Mouse (Mus musculus): Measurements from ENCODE around the gene Gcm1. TPM values are rescaled to one million over a fixed set of nuclear protein-coding genes. Genes with fewer than 3 reads are reported as not detected.

The Gcm1 gene
- polyA plus RNA-seq (2015; fragmentation: Nextera tagmentation; extraction: Ambion mirVana), result 0.13 and 0.25 TPM in 2 replicates

DNA sequence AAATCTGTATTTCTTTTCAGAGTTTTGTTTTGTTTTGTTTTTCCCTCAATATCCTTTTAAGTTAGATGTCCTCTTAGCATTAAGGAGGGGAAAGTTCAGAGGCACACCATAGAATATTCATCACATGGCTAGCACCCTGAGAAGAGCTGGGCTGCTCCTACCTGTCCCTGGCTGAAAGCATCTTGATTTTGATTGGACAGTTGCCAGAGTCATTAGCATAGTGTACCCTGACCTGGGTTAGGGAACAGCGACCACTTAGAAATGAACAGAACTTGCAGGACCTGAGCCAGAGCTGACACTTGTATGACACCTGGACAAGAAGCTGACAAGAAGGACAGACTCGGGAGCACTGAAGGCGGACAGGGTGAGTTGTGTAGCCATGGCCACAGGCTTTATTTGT is at the start of gene Gcm1:
Gcm1 (plus strand) TSS at position 248 of the 400 bp plus-strand sequence.
- DNase-seq (ENCODE audit: low spot score), result no peak

DNA sequence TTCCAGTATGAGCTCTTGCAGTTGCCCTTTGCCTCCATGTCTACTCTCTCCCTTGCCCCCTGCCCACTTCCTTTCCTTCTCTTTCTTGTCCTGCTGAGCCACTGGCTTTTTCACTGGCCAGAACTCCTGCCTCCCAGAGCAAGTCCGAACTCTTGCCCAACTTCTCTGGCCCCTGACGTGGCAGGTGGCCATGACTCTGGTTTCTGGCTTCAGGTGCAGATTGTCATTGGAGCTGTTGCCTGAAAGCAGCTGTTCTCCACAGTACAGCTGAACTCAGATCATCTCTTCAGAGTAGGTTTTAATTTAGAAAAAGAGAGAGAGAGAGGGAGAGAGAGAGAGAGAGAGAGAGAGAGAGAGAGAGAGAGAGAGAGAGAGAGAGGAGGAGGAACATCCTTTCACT is 48.4 kb upstream of the Gcm1 start:
- no peak for DNase-seq (ENCODE audit: low spot score)

DNA sequence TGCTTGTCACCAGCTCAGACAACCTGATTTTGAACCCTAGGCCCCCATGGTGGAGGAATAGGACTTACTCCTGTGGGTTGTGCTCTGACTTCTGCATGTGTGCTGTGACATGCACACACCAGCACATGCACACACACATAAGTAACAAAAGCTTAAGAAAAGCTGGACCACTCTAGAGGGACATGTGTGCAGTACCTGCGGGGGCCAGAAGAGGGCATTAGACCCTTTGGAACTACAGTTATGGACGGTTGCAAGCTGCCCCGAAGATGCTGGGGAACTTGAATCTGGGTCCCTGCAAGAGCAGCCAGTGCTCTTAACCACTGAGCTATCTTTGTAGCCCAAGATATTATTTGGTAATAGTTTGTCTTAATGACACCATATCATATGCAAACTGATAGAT is 46.2 kb upstream of the Gcm1 start:
- peak; percentile 63 for DNase-seq (ENCODE audit: low spot score)

DNA sequence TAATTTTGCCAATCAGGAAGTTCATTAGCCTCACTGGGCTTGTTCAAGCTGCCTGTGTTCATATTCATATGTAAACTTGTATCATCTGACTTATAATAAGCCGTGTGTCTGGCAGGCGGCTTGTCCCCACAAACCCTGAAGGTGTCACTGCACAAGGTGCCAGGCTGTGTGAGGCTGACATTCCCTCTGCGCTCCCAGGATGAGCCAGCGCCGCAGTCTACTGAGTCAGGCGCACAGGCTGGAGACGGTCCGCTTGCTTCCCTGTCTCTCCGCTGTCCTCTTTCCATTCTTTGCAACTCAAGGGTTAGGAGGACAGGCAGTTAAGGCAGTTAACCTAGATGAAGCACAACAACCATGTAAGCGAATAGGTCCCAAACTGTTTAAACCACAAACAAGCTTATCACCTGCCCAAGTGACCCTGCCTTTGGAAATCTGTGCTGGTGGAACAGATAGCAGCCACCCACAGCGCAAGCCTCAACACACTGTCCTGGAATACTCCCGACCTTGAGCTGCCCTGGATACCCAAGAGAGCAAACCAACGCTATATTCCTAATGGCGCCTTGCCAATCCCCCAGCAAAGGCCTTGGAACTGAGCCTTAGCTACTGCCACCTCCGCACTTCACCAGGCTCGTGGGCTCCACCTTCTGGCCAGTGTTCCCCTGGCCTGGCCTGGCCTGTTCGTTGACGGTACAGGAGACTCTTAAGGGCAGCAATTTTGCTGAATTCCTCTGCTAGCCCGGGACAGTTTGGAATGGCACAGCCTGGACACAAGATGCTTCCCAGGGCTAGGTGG is 45.3 kb upstream of the Gcm1 start:
- DNase-seq (ENCODE audit: low spot score), result peak; percentile 66

DNA sequence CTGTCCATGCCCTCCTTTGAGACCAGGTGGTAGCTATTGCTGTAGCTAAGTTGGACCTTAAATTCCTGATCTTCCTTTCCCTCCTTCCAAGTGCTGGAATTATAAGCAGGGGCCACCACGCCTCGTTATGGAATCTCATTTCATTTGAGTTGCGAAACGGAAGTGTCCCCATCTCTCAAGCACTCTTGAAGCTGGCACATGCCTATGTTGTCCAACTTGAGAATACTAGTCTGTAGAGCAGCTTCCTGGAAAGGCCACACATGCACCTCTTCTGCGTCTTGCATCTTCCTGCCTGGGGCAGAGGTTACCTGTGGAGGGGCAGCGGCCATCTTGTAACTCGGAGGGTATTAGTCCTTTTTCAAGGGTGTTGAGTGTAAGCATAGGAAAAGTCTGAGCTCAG is 42.3 kb upstream of the Gcm1 start:
- DNase-seq (ENCODE audit: low spot score), result no peak

DNA sequence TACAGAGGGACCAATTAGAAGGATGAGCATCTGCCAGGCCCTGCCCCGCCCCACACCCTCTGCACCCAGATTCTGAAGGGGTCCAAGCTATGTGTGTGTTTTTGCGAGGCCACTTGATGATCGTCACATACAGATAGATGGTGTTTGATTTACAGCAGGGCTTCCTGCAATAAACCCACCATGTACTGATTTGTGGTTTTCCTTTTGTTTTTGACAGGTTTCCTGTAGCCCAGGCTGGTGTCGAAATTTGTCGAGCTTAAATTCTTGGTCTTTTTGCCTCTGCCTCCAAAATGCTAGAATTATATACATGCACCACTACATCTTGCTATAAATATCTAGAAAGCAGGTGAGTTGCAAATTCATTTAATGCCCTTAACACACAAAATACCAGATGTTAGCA is 41.5 kb upstream of the Gcm1 start:
- no peak for DNase-seq (ENCODE audit: low spot score)

DNA sequence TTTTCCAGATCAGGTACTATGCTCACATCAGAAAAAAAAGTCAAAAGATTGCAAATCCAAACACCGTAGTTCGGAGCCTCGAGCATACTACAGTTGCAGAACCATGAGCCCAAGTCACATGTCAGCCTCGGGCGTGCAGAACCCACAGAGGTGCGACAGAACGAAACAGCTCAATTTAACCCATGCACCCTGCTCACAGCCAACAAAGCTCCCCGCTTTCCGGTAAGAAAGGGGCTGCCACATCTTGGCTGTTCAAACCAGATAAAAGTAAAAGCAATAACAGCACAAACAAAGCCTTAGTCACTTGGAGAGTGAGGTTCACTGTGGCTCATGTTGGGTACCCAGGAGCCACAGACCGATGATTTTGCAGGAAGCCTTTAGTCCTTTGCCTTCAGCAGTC is 41.0 kb upstream of the Gcm1 start:
- peak; percentile 3 for DNase-seq (ENCODE audit: low spot score)

DNA sequence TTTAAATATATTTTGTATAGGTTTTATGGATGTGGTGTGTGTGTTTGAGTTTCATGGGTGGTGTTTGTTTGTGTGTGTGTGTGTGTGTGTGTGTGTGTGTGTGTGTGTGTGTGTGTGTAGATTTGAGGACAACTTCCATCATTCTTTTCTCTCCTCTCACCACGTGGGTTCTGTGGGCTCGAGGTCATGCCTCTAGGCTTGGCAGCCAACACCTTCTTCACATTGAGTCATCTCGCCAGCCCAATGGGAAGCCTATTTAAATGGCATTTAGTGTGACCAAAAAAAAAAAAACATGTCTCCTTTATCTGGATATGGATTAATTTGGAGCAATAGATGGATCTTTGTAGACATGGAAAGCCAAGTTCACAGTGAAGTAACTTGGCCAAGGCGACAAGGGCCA is 39.7 kb upstream of the Gcm1 start:
- no peak for DNase-seq (ENCODE audit: low spot score)

DNA sequence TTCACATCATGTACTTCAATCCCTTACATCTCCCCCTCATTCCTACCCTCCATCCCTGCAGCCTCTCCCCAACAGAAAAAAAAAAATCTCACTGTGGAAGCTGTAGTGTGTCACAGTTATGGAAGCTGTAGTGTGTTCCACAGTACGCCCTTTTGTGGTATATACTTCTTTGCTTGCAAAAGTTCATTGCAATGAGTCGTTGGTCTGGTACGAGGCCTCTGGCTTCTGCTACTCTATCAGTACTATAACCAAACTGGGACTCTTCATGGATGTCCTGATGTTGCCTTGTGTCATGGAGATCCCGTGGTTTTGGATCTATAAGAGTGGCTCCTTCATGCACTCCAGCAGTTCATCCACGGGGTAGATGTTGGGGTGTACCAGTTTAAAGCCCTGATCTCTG is 39.0 kb upstream of the Gcm1 start:
- DNase-seq (ENCODE audit: low spot score), result no peak

DNA sequence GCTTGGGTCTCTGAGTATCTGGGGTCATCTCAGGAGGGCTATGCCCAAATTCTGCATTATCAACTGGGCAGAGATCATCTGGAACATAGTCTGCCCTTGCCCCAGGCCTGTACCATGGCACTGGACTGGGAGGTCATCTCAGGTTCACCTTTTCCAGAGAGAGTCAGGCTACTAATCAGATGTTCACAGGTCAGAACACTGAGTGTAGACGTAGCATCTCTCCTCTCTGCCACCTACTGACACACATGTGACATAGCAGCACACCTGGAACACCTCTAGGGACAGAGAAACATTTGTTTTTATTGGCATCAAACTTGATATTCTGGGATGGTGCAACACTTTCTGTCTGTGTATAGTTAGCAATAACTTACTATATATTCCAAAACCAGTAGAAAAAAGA is 37.9 kb upstream of the Gcm1 start:
- DNase-seq (ENCODE audit: low spot score), result no peak

DNA sequence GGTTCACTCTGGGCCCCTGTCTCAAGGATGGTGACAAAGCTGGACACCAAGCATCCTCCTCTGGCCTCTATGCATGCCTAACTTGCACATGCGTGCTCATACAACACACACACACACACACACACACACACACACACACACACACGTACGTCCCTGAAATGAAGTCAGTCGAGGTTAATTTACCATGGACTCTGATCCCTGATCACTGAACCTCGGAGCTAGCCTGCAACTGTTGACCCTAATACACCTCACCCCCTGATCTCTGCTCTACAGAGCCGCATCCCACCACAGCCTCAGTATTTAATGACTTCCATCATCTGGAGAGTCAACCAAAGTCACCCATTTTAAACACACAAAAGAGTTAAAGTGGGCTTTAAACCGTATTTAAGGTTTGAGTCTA is 35.9 kb upstream of the Gcm1 start:
- DNase-seq (ENCODE audit: low spot score), result no peak

DNA sequence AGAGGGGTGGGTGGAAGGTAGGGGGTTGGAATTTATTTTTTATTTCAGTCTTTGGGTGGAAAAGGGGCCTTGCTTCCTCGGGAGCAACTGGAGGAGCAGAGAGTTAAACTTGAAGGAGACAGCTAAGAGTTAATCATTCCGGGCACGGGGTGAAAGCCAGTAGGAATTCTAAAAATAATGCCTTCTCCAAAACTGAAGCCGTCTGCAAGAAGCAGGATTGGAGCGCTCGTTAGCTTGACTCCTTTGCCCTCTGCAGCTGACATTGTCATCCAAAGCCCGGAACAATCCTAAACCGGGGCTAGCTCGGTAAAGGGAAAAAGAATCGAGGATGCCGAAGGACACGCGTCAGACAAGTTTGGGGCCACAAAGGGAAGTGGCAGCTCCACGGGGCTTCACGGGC is 35.4 kb upstream of the Gcm1 start:
- no peak for DNase-seq (ENCODE audit: low spot score)

DNA sequence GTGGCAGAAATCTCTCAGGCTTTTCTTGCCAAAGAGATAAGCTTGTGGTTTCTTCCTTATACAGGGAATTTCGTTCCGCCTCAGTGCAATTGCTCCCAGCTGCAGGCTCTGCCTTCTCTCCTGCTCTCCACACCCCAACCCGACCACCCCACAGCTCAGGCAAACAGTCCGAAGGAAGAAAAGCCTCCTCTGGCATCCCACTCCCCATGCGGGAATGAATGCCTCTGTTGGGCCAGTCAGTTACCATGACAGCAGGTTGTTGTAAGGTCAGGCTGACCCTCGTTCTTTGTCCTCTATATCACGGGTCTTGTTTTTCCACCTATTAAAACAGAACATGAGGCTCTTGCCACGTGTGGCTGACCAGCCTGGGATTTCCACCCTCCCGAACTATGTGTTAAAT is 30.5 kb upstream of the Gcm1 start:
- no peak for DNase-seq (ENCODE audit: low spot score)

DNA sequence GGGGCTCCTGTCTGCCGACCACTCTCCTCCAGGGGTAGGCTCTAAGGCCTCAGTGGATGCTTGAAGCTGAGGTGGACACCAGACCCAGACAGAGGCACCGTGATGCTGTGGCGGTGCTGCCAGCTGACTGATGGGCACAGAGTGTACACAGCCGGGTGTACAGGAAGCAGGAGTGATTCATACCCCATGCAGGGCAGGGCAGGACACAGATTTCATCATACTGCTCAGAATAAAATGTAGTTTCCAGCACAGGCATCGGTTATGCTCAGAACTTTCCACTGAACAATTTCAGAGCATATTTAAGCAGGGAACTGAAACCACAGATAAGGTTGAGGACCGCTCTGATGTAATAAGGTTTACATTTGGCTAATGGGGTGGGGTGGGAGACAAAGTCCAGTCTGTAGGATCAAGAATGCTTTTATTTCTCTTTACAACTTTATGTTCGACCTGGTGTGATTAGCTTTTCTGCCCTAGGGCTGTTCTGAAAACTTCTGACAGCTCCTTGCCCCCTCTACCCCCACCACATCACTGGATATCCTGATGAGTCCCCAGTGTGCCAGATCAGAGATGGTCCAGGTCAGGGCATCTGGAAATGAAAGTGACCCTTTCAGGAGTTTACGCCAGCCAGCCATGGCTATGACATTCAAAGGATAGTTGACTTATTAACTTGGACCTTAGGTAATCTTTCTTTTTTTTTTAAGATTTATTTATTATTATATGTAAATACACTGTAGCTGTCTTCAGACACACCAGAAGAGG is 29.4 kb upstream of the Gcm1 start:
- DNase-seq (ENCODE audit: low spot score), result no peak

DNA sequence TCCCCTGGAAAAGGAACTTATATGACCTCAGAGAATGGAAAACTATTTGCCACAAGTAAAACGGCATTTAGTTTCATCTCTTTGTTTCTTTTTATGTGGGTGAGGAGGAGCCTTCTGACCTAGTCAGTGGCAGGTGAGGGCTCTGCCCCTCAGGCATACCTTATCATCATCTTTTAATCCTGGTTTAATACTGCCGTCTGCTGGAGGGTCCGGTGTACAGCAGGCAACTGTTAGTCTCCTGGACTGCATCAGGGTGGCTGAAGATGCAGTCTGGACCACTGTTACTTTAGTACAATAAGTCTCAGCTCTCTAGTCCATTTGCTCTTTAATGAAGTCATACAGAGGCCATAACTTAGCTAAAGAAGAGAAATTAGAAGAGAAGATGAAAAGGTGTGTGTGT is 26.9 kb upstream of the Gcm1 start:
- peak; percentile 65 for DNase-seq (ENCODE audit: low spot score)

DNA sequence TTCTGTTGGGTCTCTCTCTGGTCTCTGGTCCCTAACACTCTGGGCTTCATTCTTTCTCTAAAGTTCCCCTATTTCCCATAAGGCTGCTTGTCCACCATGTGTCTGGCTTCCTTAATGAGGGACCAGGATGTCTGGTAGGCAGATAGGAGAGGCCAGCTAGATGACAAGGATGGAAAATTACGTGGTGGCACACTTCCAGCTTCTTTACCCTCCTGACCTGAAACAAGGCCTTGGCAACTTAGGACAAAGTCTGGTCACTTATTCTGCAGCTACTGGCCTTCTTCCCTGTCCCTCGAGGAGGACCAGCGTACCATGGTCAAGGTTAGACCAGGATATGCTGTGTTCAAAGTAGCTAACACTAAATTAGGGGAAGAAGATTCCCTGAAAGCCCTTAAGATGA is 24.6 kb upstream of the Gcm1 start:
- no peak for DNase-seq (ENCODE audit: low spot score)

DNA sequence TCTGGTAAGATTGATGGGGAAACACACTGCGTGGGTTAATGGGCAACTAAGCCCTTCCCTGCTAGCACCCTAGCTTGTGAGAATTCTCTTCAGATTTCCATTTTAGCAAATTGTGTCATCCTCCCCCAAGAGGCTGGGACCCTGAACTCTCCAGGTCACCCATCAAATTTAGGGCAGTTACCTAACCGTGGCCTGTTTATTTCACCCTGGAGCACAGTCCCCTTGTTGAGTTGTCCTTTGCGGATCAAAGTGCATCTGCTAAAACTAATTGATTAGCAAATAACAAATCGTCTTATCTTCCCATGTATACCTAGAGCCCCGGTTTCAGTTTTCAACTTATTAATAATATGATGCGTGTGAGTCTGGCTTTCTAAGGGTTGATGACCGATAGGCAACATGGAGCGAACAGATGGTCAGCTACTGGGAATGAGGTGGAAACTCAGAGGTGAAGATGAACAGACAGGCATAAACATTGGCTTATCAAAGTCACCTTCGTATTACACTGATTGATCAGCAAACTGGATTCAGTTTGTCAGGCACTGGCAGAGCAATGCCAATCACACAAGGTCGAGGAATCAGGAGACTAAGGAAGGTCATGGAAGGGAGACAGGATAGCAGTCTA is 20.8 kb upstream of the Gcm1 start:
- DNase-seq (ENCODE audit: low spot score), result no peak

DNA sequence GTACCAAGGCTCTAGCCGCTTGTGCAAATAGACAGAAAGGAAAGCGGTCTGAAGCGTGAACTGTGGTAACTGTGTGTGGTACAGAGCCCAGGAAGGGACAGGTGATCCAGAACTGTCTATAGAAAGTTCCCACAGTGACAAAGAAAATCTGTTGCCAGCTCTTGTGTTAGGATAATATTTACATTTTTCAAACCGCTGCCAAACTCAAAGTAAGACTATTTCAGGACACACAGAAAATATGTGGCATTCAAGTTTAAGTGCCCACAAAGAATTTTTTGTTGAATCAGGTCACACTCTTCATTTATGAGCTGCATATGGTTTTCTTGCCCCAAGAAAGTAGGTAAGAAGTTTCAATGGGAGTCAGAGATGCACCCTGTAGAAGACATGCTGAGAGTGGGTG is 18.8 kb upstream of the Gcm1 start:
- no peak for DNase-seq (ENCODE audit: low spot score)

DNA sequence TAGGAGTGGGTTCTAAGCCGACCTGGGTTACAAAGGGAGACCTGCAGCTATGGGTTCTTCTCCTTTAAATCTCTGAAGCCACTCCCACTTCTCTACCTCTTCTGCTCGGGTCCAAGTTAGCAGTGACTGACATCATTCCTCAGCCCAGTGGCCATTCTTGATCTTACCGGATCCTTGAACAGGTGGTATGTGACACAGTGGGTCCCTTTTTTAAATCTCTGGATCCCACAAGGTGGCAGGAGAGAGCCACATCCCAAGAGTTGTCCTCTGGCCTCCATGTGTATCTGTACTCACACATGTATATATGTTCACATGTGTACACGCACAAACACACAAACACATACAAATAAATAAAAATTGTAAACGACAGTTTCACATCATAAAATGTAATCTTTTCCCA is 16.4 kb upstream of the Gcm1 start:
- no peak for DNase-seq (ENCODE audit: low spot score)

DNA sequence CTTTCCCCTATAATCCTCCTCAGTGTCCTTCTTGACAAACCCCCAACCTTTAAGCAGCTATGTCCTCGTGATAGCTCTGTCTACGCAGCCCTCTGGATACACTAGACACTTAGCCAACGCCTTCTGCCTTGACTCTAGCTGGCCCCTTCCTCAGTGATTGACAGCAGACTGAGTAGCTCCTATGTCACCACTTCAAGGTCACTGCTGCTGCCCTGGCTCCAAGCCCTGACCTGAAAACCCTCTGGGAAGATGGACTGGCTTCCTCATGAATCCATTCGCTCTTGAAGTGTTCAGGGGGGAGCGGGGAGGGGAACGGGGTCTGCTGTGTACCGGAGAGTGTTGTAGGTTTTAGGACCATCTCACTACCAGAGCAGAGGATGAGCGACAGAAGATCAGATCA is 15.9 kb upstream of the Gcm1 start:
- DNase-seq (ENCODE audit: low spot score), result no peak

DNA sequence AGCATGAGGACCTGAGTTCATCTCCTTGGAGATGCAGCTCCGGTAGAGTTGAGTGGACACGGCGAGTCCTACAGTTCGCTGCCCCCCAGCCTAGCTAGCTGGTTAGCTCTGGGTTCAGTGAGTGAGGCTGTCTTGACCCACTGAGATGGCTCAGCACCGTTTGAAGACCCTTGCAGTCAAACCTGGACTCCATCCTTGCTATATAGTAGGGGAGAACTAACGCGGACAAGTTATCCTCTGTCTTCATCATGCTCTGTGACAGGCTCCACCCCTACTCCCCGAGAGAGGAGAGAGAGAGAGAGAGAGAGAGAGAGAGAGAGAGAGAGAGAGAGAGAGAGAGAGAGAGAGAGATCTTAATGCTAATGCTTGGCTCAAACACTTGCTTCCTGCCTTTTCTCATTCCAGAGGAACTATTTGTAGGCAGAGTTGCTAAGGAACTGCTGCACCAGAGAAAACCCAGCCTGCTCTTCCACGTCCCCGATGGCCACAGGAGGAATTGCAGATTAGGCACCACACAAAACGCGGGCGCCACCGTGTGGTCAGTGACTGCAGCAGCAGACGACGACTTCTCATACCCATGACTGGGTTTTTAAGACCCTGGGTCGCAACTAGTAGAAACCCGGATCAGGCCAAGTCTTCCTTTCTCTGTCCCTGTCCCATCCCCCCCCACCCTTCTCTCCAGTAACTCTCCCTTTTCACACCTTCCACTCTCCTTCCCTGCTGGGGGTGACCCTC is 12.8 kb upstream of the Gcm1 start:
- DNase-seq (ENCODE audit: low spot score), result peak; percentile 84

DNA sequence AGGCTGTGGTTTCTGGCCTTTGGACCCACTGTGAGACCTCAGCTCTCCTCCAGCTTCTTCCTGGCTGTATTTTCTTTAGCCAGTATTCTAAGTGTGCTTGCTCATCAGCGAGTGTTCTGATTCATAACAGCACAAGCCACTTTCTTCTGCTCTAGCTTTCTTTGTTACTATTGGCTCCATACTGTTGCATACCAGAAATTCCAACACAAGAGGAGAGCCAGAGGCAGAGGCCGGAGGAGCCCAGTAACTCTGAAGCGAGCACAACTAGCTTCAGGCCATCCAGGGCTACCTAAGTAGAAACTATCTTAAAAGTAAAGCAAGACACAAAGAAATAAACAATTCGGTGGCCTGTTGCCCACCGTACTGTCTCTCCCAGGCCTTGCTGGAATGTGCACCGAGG is 6.6 kb upstream of the Gcm1 start:
- DNase-seq (ENCODE audit: low spot score), result no peak

Measured in thymus, postnatal 0 days (tissue).